Mouse (Mus musculus) urinary bladder, adult 2 months (tissue): ENCODE results near the gene Ttll13. TPM values are rescaled to one million over a fixed set of nuclear protein-coding genes. Genes with fewer than 3 reads are reported as not detected.

ENCODE experiments used
- polyA plus RNA-seq: library from polyadenylated mRNA; depleted of rRNA; stranded (reverse); fragments of >200 nt; gene quantifications from 2 replicates; pipeline ENCODE4 v1.2.3, GENCODE M21; 2012; rRNA removed

The Ttll13 gene
- polyA plus RNA-seq, 1 experiment = 1.7 TPM

Other genes starting within 250 kb of the Ttll13 start
- gene Zfp710, start 221.6 kb upstream of the Ttll13 start, polyA plus RNA-seq = 15.6 and 18.8 TPM in 2 replicates
- 86.8 and 101 TPM in 2 replicates for gene Idh2, start 131.0 kb upstream of the Ttll13 start, polyA plus RNA-seq
- 15.8 and 27.2 TPM in 2 replicates for gene Sema4b, start 59.5 kb upstream of the Ttll13 start, polyA plus RNA-seq
- 66.1 and 85.6 TPM in 2 replicates for gene Cib1, start 13.6 kb upstream of the Ttll13 start, polyA plus RNA-seq
- gene Gdpgp1, start 13.5 kb upstream of the Ttll13 start, polyA plus RNA-seq = 2.2 and 2.6 TPM in 2 replicates
- gene Ngrn, start 14.8 kb downstream of the Ttll13 start, polyA plus RNA-seq = 41.7 and 54.9 TPM in 2 replicates
- 20.3 and 20.7 TPM in 2 replicates for gene Vps33b, start 23.3 kb downstream of the Ttll13 start, polyA plus RNA-seq
- 5.0 and 5.7 TPM in 2 replicates for gene Prc1, start 48.1 kb downstream of the Ttll13 start, polyA plus RNA-seq
- gene Rccd1, start 78.1 kb downstream of the Ttll13 start, polyA plus RNA-seq = 21.5 and 26.5 TPM in 2 replicates
- 92.8 and 117 TPM in 2 replicates for gene Unc45a, start 94.6 kb downstream of the Ttll13 start, polyA plus RNA-seq
- 33.3 and 40.9 TPM in 2 replicates for gene Hddc3, start 96.7 kb downstream of the Ttll13 start, polyA plus RNA-seq
- gene Man2a2, start 125.0 kb downstream of the Ttll13 start, polyA plus RNA-seq = 37.1 and 49.6 TPM in 2 replicates
- 22.6 and 24.0 TPM in 2 replicates for gene Fes, start 141.6 kb downstream of the Ttll13 start, polyA plus RNA-seq
- gene Furin, start 159.1 kb downstream of the Ttll13 start, polyA plus RNA-seq = 25.3 and 40.7 TPM in 2 replicates